Mouse (Mus musculus): ENCODE measurements around the gene Fibin. TPM values are rescaled to one million over a fixed set of nuclear protein-coding genes. Genes with fewer than 3 reads are reported as not detected.

Fibin gene
- polyA plus RNA-seq, 1 experiment = 5.9 TPM

DNA sequence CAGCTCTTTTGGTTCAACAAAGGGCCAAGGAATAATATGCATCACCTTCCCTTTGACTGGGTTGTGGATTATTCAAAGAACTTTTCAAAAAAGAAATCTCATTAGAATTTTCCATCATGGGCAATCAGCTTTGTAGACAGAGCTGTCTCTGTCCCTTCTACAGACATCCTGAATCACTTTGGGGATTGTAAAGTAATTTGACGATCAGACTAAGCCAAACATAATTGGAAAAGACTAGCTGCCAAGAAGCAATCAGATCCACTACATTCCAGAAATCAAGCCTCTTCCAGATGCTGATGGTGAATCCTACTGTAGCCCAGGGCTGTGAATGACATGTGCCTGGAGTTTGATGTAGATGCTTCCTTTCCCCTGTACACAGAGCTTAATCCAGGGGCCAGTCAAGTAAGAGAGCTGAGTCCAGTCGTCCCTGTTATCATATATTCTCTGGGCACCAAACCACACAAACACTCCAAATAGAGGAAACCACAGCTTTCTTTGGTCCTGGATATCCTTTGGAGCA, 49.6 kb downstream of the Fibin start:
- TF ChIP-seq SRF (IDR thresholded peaks at IDR 0.05; ENCODE audit: control insufficient read depth, insufficient read length, low read depth) = no peak
- no peak for TF ChIP-seq TCF12 (IDR thresholded peaks at IDR 0.05; ENCODE audit: insufficient read depth, poor library complexity, severe bottlenecking)
- H3K27me3 ChIP-seq (ENCODE audit: control insufficient read depth, insufficient read depth, insufficient read length) = no peaks in the 10 kb centered on the region
- no peaks in the 10 kb centered on the region for H3K36me3 ChIP-seq (ENCODE audit: control insufficient read depth, insufficient read depth)
- H3K4me3 ChIP-seq = no peak overlapping the region
- no peak overlapping the region for H3ac ChIP-seq (ENCODE audit: control insufficient read depth, insufficient read length)
- no peak overlapping the region for H3K4me2 ChIP-seq (ENCODE audit: low read depth)
- no peaks in the 10 kb centered on the region for H3K79me2 ChIP-seq (ENCODE audit: control insufficient read depth, insufficient read depth)

Other genes with a start within 250 kb of the Fibin start
- not detected for gene Bbox1, start 48.6 kb downstream of the Fibin start, polyA plus RNA-seq (2012; fragmentation: generic; extraction: Trizol)
- gene Slc5a12, start 234.1 kb upstream of the Fibin start, polyA plus RNA-seq (2012; fragmentation: generic; extraction: Trizol) = not detected